Mouse (Mus musculus) midbrain, embryonic 11.5 days (tissue): ENCODE data around the gene Ikzf3. TPM values are rescaled to one million over a fixed set of nuclear protein-coding genes. Genes with fewer than 3 reads are reported as not detected.
A peak's percentile ranks its signal among the peaks of the same experiment; 100 is the strongest.

Experiments
- ATAC-seq: fragments of 200-750 bp; cut with Nextera tagmentation; 2 replicates; pipeline ENCODE4 v1.8.0; 2017; ENCODE audit warnings: moderate TSS enrichment, moderate library complexity; ENCODE audit not compliant: low FRiP score
- DNase-seq: peaks from one replicate; pipeline ENCODE4 v3.0.0; 2015; ENCODE audit warnings: low spot score; ENCODE audit errors: missing footprints
- H3K27ac ChIP-seq: fragments of 300-500 bp; sonication (generic); 2 replicates; pipeline ENCODE4 v1.5.1; 2014; ENCODE audit warnings: low read depth, low read length
- H3K27me3 ChIP-seq: fragments of 300-500 bp; sonication (generic); 2 replicates; pipeline ENCODE4 v1.6.1; 2014; ENCODE audit warnings: mild to moderate bottlenecking, low read length, moderate library complexity, mixed read lengths; ENCODE audit not compliant: control insufficient read depth, insufficient read depth
- H3K36me3 ChIP-seq: fragments of 300-500 bp; sonication (generic); 2 replicates; pipeline ENCODE4 v1.6.1; 2014; ENCODE audit warnings: mild to moderate bottlenecking, low read length, moderate library complexity, mixed read lengths; ENCODE audit not compliant: control insufficient read depth, insufficient read depth
- H3K4me1 ChIP-seq: fragments of 300-500 bp; sonication (generic); 2 replicates; pipeline ENCODE4 v1.6.1; 2014; ENCODE audit warnings: low read length; ENCODE audit not compliant: control insufficient read depth, insufficient read depth
- H3K4me2 ChIP-seq: fragments of 300-500 bp; sonication (generic); 2 replicates; pipeline ENCODE4 v1.6.1; 2014; ENCODE audit warnings: mild to moderate bottlenecking, moderate library complexity
- H3K4me3 ChIP-seq: fragments of 300-500 bp; sonication (generic); 2 replicates; pipeline ENCODE4 v1.5.1; 2014; ENCODE audit warnings: low read depth, low read length
- H3K9ac ChIP-seq: fragments of 300-500 bp; sonication (generic); 2 replicates; pipeline ENCODE4 v1.6.1; 2014; ENCODE audit warnings: low read length
- H3K9me3 ChIP-seq: fragments of 300-500 bp; sonication (generic); 2 replicates; pipeline ENCODE4 v1.6.1; 2016; ENCODE audit warnings: low read length; ENCODE audit not compliant: control insufficient read depth
- WGBS: fragments of 180-500 bp; shearing (Covaris S2); extraction: QIAGEN DNeasy Blood & Tissue Kit; methylation state at CpG from one replicate; pipeline ENCODE4 v1.1.7; 2014; 5-methylcytosine and 5-hydroxymethylcytosine counted together
- polyA plus RNA-seq: library from polyadenylated mRNA; unstranded; fragments of >200 nt; fragmentation: Nextera tagmentation; extraction: Ambion mirVana; gene quantifications from 2 replicates; pipeline ENCODE4 v1.2.1, GENCODE M21; 2014

The Ikzf3 gene
- polyA plus RNA-seq, 1 experiment from 2014 or later, result 0.18 TPM

DNA sequence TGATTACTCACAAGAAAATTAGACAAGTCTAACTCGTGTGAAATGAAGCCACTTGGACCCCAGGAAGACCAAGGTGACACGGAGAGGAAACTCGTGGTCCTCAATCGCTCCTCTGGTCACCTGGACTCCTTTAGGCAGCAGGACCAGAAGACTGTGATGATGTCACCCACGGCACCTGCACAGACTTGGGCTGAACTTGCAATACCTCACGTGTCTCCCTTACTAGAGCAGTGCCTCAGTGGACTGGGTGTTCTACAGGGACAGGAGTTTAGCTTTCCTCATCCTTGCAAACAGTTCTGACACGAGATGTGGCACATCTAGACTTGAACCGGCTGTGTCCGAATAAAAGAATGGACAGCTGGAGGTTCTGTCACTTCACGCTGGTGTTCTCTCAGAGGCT is 63.8 kb downstream of the Ikzf3 start:
- Histone ChIP-seq H3K27ac (no peak overlapping the region), H3K4me3 (no peak overlapping the region), H3K27me3 (no peaks in the 10 kb centered on the region), H3K4me2 (no peak overlapping the region), H3K4me1 (no peaks in the 10 kb centered on the region), H3K9ac (no peak overlapping the region), H3K36me3 (no peaks in the 10 kb centered on the region), H3K9me3 (no peaks in the 10 kb centered on the region)
- WGBS, result 84% methylated on average over 10 of the region's 10 CpGs
- ATAC-seq (no peak), DNase-seq (no peak)

DNA sequence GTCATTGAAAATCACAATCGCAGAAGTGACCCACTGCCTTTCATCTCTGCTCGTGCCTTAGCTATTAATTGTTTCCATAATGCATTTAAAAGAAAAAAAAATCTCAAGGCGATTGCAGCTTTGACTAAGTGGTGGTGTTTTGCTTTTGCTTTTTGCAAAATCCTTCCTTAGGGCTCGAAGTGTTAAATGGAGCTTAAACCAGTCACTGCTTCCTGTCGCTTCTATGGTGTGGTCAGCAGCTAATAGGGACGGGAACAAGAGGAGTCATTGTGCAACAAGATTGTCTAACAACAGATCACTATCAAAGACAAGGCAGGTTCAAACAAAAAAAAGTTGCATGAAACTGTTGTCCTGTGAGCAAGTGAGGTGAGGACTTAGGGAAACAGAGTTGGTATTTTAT is 64.6 kb downstream of the Ikzf3 start:
- ATAC-seq (no peak), DNase-seq (no peak)
- H3K4me1 ChIP-seq, result no peaks in the 10 kb centered on the region
- H3K36me3 ChIP-seq, result no peaks in the 10 kb centered on the region
- H3K4me3 ChIP-seq, result no peak overlapping the region
- no peak overlapping the region for H3K27ac ChIP-seq
- no peak overlapping the region for H3K4me2 ChIP-seq
- no peaks in the 10 kb centered on the region for H3K9me3 ChIP-seq
- WGBS, result 78% methylated on average over 6 of the region's 6 CpGs
- no peak overlapping the region for H3K9ac ChIP-seq
- no peaks in the 10 kb centered on the region for H3K27me3 ChIP-seq

- WGBS, result 94% methylated on average over 12 of the region's 12 CpGs
- Histone ChIP-seq H3K27me3 (no peaks in the 10 kb centered on the region), H3K4me3 (no peak overlapping the region), H3K27ac (no peak overlapping the region), H3K4me1 (no peaks in the 10 kb centered on the region), H3K9ac (no peak overlapping the region), H3K9me3 (no peaks in the 10 kb centered on the region), H3K36me3 (no peaks in the 10 kb centered on the region), H3K4me2 (no peak overlapping the region)
- DNase-seq, result no peak
- no peak for ATAC-seq
These were observed 65.8 kb downstream of the Ikzf3 start for GRCm38 (mm10) chr11:98479940-98480497.

DNA sequence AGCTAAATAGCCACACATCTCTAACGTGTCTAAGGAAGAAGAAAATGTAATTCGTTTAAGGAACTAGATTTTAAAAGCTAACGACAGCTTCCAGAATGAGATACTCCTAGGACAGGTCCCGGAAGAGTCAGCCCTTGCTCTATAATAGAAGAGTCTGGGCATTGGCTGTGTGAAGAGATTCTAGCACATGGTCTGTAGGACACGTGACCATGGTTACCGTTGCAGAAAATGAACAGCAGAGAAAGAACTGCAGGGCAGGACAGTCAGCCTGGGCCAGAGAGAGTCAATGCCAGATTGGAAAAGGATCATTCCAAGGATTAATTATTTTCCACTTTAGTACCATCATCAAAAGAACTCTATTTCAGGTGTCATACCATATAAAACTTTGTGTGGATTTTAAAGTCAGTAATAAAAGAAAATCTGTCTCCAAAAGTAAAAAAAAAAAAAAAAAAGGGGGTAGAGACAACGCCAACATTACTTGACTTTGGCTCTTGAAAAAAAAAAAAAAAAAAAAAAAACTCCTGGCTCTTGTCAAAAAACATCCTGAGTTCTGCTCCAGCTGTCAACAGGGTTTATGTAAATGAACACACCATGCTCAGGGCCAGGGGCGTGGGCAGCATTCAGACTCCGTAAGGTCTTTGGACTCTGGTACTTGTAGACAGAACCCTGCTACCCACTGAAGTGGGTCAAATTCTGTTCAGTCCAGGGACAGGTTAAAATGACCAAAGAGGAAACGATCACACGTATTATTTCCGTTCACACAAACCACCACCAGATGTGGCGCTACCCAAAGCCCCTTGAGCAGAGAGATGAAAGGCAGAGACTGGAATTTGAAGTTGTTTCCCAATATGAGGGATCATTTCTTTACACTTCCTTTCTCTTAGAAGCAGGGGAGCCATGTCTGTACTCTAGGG is 66.5 kb downstream of the Ikzf3 start:
- H3K9me3 ChIP-seq, result no peaks in the 10 kb centered on the region
- DNase-seq, result peak; percentile 78
- H3K27ac ChIP-seq, result no peak overlapping the region
- WGBS, result 86% methylated on average over 13 of the region's 13 CpGs
- no peak for ATAC-seq
- H3K9ac ChIP-seq, result no peak overlapping the region
- no peak overlapping the region for H3K4me3 ChIP-seq
- H3K4me1 ChIP-seq, result no peaks in the 10 kb centered on the region
- H3K27me3 ChIP-seq, result no peaks in the 10 kb centered on the region
- H3K4me2 ChIP-seq, result no peak overlapping the region
- H3K36me3 ChIP-seq, result no peaks in the 10 kb centered on the region

DNA sequence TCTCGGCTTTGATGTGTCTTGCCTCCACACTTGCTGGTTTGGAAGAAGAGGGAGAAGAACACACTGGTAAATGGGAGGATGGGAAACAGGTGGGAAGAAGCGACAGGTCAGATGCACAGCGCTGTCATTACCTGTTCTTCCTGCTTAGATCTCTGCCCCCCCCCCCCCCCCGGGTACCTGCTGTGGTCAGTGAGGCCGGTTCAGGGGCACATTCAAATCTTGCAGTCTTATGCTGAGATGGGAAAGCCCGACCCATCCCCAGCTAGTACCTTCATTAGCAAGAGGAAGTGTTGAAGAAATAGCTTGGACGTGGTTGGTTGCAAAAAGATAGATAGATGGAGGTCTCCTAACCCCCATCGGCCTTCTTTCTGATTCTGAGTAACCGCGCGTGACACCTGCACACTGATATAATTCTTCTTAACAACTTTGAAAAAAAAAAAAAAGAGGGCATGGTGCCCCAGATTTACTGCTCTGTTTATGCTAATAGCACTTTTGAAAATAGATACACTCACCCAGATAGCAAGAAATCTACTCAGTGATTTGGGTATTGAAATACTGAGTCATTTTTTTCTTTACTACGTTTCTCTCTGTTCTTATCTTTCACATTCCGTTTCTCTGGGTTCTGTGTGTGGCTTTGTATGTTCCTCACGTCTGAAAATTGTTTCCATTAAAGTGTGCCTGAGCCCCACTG is 68.7 kb downstream of the Ikzf3 start:
- Histone ChIP-seq H3K27ac (no peak overlapping the region), H3K4me1 (0 out of 2 replicates have a peak, but pooled peaks cover 3% of the 10 kb centered on the region), H3K9me3 (no peaks in the 10 kb centered on the region), H3K4me2 (no peak overlapping the region), H3K9ac (no peak overlapping the region), H3K4me3 (no peak overlapping the region), H3K27me3 (no peaks in the 10 kb centered on the region), H3K36me3 (no peaks in the 10 kb centered on the region)
- ATAC-seq (no peak), DNase-seq (peak; percentile 53)
- 73% methylated on average over 14 of the region's 14 CpGs for WGBS

- ATAC-seq (no peak), DNase-seq (peak; percentile 8)
- Histone ChIP-seq H3K9me3 (no peaks in the 10 kb centered on the region), H3K27me3 (no peaks in the 10 kb centered on the region), H3K4me1 (0 out of 2 replicates have a peak, but pooled peaks cover 3% of the 10 kb centered on the region), H3K36me3 (no peaks in the 10 kb centered on the region), H3K4me3 (no peak overlapping the region), H3K9ac (no peak overlapping the region), H3K4me2 (no peak overlapping the region), H3K27ac (no peak overlapping the region)
- WGBS, result 85% methylated on average over 4 of the region's 4 CpGs
These were observed 69.4 kb downstream of the Ikzf3 start for GRCm38 (mm10) chr11:98476434-98476807.

DNA sequence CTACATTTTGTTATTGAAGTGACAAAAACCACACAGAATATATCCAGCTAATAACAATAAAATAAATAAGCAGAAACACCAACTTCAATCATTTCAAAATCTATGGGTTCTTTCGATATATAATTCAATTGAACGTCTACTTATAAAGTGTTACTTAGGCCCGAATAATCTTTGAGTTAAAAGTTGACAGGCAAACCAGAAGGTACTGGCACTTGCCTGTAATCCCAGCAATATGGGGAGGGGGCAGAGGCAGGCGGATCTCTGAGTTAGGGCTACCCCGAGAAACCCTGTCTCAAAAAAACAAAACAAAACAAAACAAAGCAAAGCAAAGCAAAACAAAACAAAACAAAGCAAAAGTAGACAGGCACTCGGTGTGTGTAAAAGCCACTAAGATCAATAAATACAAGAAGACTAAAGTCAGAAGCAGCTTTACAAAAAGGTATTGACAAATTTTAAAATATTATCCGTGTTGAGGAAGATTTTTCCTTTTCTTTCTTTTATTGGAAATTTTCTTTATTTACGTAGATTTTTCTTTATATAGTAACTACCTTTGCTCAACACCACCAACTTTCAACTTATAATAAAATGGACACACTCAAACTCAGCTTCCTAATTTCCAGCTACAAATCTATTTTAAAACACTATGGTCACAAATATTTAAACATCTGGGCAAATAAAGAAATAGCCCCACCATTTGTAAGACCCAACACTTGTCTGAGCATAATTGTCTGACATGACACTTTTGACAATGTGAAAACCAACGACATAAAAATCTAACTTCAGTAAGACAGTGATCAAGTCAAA is 70.0 kb downstream of the Ikzf3 start:
- H3K27ac ChIP-seq, result no peak overlapping the region
- no peak overlapping the region for H3K9ac ChIP-seq
- H3K27me3 ChIP-seq, result no peaks in the 10 kb centered on the region
- H3K9me3 ChIP-seq, result no peaks in the 10 kb centered on the region
- WGBS, result 90% methylated on average over 9 of the region's 9 CpGs
- H3K36me3 ChIP-seq, result no peaks in the 10 kb centered on the region
- no peak overlapping the region for H3K4me3 ChIP-seq
- H3K4me2 ChIP-seq, result no peak overlapping the region
- 0 out of 2 replicates have a peak, but pooled peaks cover 3% of the 10 kb centered on the region for H3K4me1 ChIP-seq
- DNase-seq (peak; percentile 51), ATAC-seq (no peak)

DNA sequence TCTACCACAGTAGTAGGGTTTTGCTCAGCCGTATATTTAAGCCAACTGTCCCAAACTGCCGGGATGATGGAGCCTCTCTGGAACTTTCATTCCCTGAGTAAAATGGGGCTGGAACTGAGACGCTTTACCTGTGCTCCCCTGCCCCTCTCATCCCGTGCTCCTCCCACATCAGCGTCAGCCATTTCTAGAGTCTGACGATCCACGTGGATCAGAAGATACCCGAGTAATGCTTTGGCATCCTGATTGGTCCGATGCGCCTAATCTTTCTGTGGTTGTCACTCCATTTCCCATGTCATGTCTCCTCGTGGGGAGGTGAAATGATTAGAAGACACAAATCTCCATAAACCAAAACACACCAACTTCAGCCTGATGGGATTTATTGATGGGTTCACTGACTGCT is 70.9 kb downstream of the Ikzf3 start:
- DNase-seq, result no peak
- Histone ChIP-seq H3K4me2 (no peak overlapping the region), H3K9ac (no peak overlapping the region), H3K27me3 (no peaks in the 10 kb centered on the region), H3K36me3 (no peaks in the 10 kb centered on the region), H3K27ac (no peak overlapping the region), H3K4me3 (no peak overlapping the region), H3K4me1 (0 out of 2 replicates have a peak, but pooled peaks cover 3% of the 10 kb centered on the region), H3K9me3 (no peaks in the 10 kb centered on the region)
- WGBS, result 91% methylated on average over 11 of the region's 11 CpGs
- ATAC-seq, result no peak
